ENCODE assay signal across 13 mouse cellular contexts in genomic region chr12:108251034-108251792, GRCm38 (mm10). TPM values are rescaled to one million over a fixed set of nuclear protein-coding genes. Genes with fewer than 3 reads are reported as not detected.
"Had no signal": no experiment of that assay in that cellular context is flagged by ENCODE, and none has a peak within 500 bp of the region (broad histone marks: within the 10 kb centered on the region; RNA-seq: fewer than 3 reads in every experiment).

No protein-coding gene starts in this region.

- ATAC-seq: liver, embryonic 12.5 days; midbrain, embryonic 16.5 days had no signal

- H3K9me3 ChIP-seq: limb, embryonic 15.5 days; liver, embryonic 12.5 days had no signal

- H3K27ac ChIP-seq: limb, embryonic 15.5 days had no signal

- H3K9ac ChIP-seq: limb, embryonic 15.5 days; liver, embryonic 12.5 days; lung, embryonic 14.5 days had no signal

- H3K4me3 ChIP-seq: limb, embryonic 15.5 days; liver, embryonic 12.5 days had no signal

- H3K36me3 ChIP-seq: limb, embryonic 15.5 days; liver, embryonic 12.5 days had no signal

- DNase-seq: kidney, postnatal 10 days; lung, embryonic 14.5 days; lung, postnatal 10 days; lung, postnatal 4 days; spleen, adult 18-20 months; thymus, adult 2 months; thymus, postnatal 25 days had no signal

- H3K27me3 ChIP-seq: limb, embryonic 15.5 days; liver, embryonic 12.5 days had no signal

- H3K4me2 ChIP-seq: limb, embryonic 15.5 days; liver, embryonic 12.5 days; lung, embryonic 14.5 days; midbrain, embryonic 11.5 days had no signal

RNA-seq across cellular contexts. Expression of gene Hhipl1, which starts 54.9 kb away (rescaled TPM):
- total RNA-seq: megakaryocyte, adult 5-6 weeks; neutrophil, adult 5-6 weeks had no signal
